Mouse (Mus musculus) ES-Bruce4 (cell line): ENCODE results near the gene Atp6v0e2. TPM values are rescaled to one million over a fixed set of nuclear protein-coding genes. Genes with fewer than 3 reads are reported as not detected.

Experiments
- H3K27ac ChIP-seq: 2 replicates; pipeline ENCODE4 v1.5.1; 2012; ENCODE audit warnings: low read length, inconsistent platforms; ENCODE audit not compliant: insufficient read depth
- H3K27me3 ChIP-seq: 2 replicates; pipeline ENCODE4 v1.6.1; 2012; ENCODE audit warnings: mild to moderate bottlenecking, low read length, inconsistent platforms; ENCODE audit not compliant: control insufficient read depth, poor library complexity, insufficient read depth, severe bottlenecking
- H3K36me3 ChIP-seq: 2 replicates; pipeline ENCODE4 v1.6.1; 2012; ENCODE audit warnings: inconsistent platforms, mild to moderate bottlenecking, low read length, moderate library complexity; ENCODE audit not compliant: control insufficient read depth, poor library complexity, insufficient read depth, severe bottlenecking
- H3K4me1 ChIP-seq: one replicate; pipeline ENCODE4 v1.8.1; 2011; ENCODE audit warnings: low read length; ENCODE audit not compliant: control insufficient read depth, insufficient read depth
- H3K4me3 ChIP-seq: 2 replicates; pipeline ENCODE4 v1.5.1; 2011; ENCODE audit warnings: low read depth, mild to moderate bottlenecking, low read length
- H3K9ac ChIP-seq: 2 replicates; pipeline ENCODE4 v1.6.1; 2012; ENCODE audit warnings: low read depth, mild to moderate bottlenecking, inconsistent platforms; ENCODE audit not compliant: poor library complexity, severe bottlenecking
- H3K9me3 ChIP-seq: replicated peaks from 2 replicates; pipeline ENCODE4 v1.6.1; 2012; ENCODE audit warnings: mild to moderate bottlenecking, low read length, inconsistent platforms; ENCODE audit not compliant: control insufficient read depth, poor library complexity, insufficient read depth, severe bottlenecking
- CTCF ChIP-seq: IDR thresholded peaks from one replicate; pipeline ENCODE4 v1.8.1; 2011; ENCODE audit warnings: low read depth, low read length
- EP300 ChIP-seq: IDR thresholded peaks from 2 replicates; pipeline ENCODE4 v1.6.1; 2011; ENCODE audit warnings: low read depth, low read length; ENCODE audit not compliant: insufficient read depth
- POLR2A ChIP-seq: IDR thresholded peaks from one replicate; pipeline ENCODE4 v1.8.1; 2011; ENCODE audit warnings: low read length; ENCODE audit not compliant: insufficient read depth
- polyA plus RNA-seq: library from polyadenylated mRNA; stranded (reverse); fragments of >200 nt; gene quantifications from 2 replicates; pipeline ENCODE4 v1.2.4, GENCODE M21; 2011; ENCODE audit warnings: low read depth; ENCODE audit not compliant: missing spikeins, insufficient read depth, insufficient read length

The Atp6v0e2 gene
- polyA plus RNA-seq, result 16.9 and 20.3 TPM in 2 replicates

- Histone ChIP-seq H3K27me3 (no peaks in the 10 kb centered on the region), H3K9ac (peak within 1 kb of the TSS; percentile 41), H3K9me3 (no peaks in the 10 kb centered on the region), H3K4me3 (peak within 1 kb of the TSS; percentile 71), H3K27ac (no peak within 1 kb of the TSS), H3K4me1 (peaks cover 2% of the 10 kb centered on the region), H3K36me3 (no peaks in the 10 kb centered on the region)
- TF ChIP-seq EP300 (no peak), POLR2A (no peak), CTCF (no peak)
Measured at GRCm38 (mm10) chr6:48537105-48537954, at the start of gene Atp6v0e2. Atp6v0e2 (plus strand) TSS chr6:48537615.

DNA sequence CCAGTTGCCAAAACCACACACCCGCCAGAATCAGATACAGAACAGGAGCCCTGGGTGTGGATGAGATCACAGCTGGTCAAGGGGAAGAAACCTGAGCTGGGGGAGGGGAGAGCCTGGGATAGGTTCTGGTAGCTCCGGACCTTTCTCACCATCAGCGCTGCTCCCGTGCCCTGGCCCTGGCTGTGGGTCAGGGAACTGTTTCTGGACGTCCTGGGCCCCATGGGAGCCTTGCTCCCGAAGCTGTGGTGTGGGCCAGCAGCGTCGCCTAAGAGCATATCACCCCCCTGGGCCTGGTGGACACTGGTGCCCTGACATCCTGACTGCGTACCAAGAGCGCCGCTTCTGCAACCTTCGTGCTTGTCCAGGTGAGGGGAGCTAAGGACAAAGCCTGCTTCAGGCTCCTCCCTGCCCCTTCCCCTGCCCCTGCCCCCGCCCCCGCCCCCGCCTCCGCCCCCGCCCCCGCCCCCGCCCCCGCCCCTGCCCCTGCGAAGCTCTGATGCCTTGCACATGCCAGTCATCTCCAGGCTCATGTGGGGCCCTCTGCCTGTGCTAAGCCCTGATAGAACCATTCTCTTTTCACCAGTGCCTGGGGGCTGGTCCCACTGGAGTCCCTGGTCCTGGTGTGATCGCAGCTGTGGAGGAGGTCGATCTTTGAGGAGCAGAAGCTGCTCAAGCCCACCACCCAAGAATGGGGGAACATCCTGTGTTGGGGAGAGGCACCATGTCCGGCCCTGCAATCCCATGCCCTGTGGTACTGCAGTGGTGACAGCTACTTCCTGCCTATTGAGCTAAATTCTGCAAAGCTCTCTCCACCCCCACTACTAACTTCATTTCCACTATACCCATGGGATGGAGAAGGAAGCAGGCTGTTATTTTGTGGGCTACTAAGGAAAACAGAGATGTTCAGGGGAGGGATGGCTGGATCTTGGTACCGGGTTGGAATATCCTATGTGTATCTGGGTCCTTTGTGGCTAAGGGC lies 49.4 kb upstream of the Atp6v0e2 start:
- H3K9ac ChIP-seq, result no peak overlapping the region

GRCm38 (mm10) chr6:48489741-48490140 lies 47.7 kb upstream of the Atp6v0e2 start:
- Histone ChIP-seq H3K27me3 (no peaks in the 10 kb centered on the region), H3K4me1 (no peaks in the 10 kb centered on the region), H3K9me3 (no peaks in the 10 kb centered on the region), H3K9ac (no peak overlapping the region), H3K36me3 (no peaks in the 10 kb centered on the region), H3K27ac (no peak overlapping the region), H3K4me3 (no peak overlapping the region)
- no peak for TF ChIP-seq POLR2A
- no peak for TF ChIP-seq CTCF
- TF ChIP-seq EP300, result no peak

More for the DNA sequence above, 49.4 kb upstream of the Atp6v0e2 start:
- Histone ChIP-seq H3K4me1 (no peaks in the 10 kb centered on the region), H3K27me3 (no peaks in the 10 kb centered on the region), H3K4me3 (peak overlapping the region; percentile 20), H3K27ac (no peak overlapping the region), H3K36me3 (no peaks in the 10 kb centered on the region), H3K9me3 (no peaks in the 10 kb centered on the region)
- TF ChIP-seq CTCF (no peak), EP300 (no peak)

DNA sequence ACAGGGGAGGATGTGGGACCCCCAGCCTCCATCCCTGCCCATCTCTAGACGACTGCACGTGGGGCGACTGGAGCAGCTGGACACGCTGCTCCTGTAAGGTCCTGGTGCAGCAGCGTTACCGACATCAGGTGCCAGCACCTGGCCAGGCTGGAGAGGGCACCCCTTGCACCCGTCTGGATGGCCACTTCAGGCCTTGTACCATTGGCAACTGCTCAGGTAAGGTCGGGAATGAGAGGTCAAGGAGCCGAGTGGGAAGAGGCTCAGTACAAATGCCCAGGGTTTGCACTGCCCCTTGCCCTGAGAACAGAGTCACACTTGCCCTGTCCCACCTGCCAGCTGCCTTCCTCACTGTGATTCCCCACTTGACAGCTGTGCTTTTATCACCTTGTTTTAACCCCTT lies 46.1 kb upstream of the Atp6v0e2 start:
- TF ChIP-seq CTCF (no peak), POLR2A (no peak), EP300 (no peak)
- H3K4me1 ChIP-seq, result no peaks in the 10 kb centered on the region
- no peaks in the 10 kb centered on the region for H3K27me3 ChIP-seq
- H3K36me3 ChIP-seq, result no peaks in the 10 kb centered on the region
- no peak overlapping the region for H3K27ac ChIP-seq
- H3K9me3 ChIP-seq, result 0 out of 2 replicates have a peak, but pooled peaks cover 2% of the 10 kb centered on the region
- H3K4me3 ChIP-seq, result no peak overlapping the region
- H3K9ac ChIP-seq, result no peak overlapping the region

- Histone ChIP-seq H3K4me3 (no peak overlapping the region), H3K9ac (no peak overlapping the region)
Measured at GRCm38 (mm10) chr6:48493136-48493730, 44.2 kb upstream of the Atp6v0e2 start.

More at GRCm38 (mm10) chr6:48493136-48493730, 44.2 kb upstream of the Atp6v0e2 start:
- H3K27ac ChIP-seq, result no peak overlapping the region
- no peaks in the 10 kb centered on the region for H3K27me3 ChIP-seq
- no peaks in the 10 kb centered on the region for H3K36me3 ChIP-seq
- H3K9me3 ChIP-seq, result 0 out of 2 replicates have a peak, but pooled peaks cover 2% of the 10 kb centered on the region
- no peaks in the 10 kb centered on the region for H3K4me1 ChIP-seq
- TF ChIP-seq CTCF (no peak), EP300 (peak; percentile 83; the same call in 1 of the 2 replicates)
